Mouse (Mus musculus) brain, embryonic 18.5 days (tissue): Measurements from ENCODE around the gene Med12l.
A peak's percentile ranks its signal among the peaks of the same experiment; 100 is the strongest.

Experiments
- DNase-seq: peaks from one replicate; pipeline ENCODE4 v3.0.0-alpha.2; 2012; ENCODE audit warnings: low read depth, low spot score

The Med12l gene

GRCm38 (mm10) chr3:59005271-59005995 is at the start of gene Med12l:
Gene Med12l (plus strand): TSS chr3:59005825.
- DNase-seq, result peak; percentile 57

DNA sequence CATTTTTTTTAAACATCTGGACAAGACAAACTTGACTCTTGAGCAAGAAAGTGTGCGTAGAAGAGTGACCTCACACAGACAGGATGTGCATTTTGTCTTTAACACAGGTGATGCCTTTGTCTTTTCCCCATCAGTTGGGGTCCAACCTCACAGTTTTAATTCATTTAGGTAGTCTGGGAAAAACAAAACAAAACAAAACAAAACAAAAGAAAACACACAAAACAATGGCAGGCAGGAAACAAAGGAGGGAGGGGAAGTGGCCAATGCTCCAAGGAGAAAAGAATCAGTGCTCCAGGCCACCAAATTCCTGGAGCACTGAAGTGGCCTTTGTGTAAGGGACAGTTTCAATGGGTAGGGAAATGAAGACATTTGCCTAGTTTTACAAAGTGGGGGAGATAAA is 44.5 kb upstream of the Med12l start:
- no peak for DNase-seq

DNA sequence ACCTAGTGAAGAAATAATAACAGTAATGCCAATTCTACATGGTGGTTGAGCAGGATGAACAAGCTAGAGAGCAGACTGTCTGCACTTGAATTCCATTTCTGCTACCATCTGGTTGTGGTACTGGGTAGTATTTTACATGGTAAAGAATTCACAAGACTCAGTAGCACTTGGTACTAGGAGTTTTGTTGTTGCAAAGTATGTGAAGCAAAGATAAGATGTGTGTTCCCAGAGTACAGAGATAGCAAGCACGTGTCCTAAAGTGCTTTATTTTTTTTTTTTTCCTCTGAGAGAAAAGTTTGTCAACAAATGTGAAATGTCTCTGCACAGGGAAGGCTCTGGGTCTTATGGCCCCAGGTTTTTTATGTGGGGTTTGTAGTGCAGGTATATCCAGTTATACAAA is 28.2 kb upstream of the Med12l start:
- no peak for DNase-seq

GRCm38 (mm10) chr3:58977906-58978622 is 27.6 kb upstream of the Med12l start:
- DNase-seq, result no peak

DNA sequence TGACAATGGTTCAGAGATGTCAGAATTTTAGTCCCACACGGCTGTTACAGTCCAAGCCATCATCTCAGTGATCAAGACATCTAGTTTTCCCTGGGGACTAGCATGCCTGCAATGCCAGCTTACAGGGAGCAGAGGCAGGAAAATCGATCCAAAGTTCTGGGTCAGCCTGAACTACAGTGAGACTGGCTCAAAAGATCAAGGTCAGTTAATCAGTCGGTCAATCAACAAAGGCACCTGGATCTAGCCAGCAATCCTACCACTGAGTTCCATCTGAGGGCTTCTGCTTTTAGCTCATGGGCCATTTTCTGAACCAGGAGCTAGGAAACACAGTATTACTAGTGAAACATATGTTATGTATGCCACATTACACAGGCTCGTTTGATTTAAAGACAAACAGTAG is 25.0 kb upstream of the Med12l start:
- no peak for DNase-seq

DNA sequence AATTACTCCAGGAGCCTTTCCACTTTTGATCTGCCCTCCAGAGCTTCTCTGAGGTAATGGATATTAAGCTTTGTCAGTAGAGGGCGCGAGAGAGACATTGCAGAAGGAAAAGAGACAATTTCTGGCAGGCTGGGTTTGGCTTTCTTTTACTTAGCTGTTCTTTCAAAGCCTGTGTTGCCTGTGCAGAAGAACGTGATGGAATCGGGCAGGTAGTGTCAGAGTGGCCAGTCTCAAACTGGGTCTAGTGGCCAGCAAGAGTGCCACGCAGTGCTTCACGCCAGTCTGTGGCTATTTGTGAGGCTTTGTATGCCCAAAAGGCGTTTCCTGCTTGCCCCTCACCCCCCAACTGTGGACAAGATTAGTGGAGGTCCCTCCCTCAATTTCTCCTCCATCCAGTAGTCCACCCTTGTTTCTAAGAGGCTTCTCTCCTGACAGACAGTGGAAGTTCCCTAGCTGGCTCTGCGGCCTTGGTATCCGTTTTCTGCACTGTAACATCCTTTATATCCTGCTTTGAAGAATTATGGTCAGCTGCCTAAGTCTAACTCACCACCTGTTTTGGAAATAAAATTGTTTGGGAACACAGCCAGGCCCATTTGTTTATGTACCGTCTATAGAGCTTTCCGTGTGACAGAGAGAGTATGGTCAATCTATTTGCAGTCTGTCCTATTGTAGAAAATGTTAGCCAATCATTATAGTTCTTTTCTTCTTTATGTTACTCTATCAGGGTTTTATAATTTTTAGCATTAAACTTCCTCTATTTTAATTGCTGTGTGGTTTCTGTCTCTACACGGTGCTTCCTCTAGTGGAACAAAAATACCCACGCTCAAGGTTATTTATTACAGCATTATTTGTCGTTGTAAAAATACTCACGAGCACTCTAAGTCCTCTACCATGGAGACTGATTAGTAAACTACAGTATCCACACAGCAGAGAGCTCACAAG is 22.5 kb upstream of the Med12l start:
- DNase-seq, result peak; percentile 47

GRCm38 (mm10) chr3:58983838-58984598 is 21.6 kb upstream of the Med12l start:
- no peak for DNase-seq

DNA sequence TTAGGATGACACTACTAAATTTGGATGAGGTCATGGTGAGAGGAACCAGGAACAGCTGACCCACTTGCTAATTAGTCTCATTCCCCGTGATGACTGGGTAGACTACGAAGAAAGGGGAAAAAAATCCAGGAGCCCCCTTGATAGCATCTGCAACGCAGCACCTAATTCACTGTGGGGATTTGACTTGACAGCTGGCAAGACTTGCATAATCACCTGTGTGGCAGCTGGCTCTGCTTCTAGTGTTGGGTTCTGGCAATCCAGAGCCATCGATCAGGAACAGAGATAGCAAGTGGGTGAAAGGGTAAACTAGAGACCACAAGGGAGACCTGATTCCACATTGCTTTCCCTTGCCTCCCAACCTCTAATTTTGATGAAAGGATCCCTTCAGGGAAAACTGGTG is 19.8 kb upstream of the Med12l start:
- no peak for DNase-seq

DNA sequence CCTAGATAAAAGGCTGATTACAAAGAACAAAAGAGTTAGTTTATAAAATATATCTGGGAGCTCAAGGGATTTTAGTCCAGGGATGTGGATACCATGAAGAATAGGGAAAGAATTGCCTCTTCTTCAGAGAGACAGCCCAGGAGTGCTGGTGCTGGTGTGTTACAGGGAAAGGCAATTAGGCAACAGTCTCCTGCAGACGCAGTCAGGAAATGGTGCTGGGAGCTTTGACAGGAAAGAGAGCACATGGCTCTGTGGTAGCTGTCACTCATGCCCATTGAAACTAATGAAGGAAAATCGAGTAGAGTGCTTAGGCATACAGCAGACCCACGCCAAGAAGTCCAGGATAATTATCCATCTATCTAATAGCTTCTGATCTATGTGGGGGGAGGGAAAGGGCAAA is 16.3 kb upstream of the Med12l start:
- no peak for DNase-seq

DNA sequence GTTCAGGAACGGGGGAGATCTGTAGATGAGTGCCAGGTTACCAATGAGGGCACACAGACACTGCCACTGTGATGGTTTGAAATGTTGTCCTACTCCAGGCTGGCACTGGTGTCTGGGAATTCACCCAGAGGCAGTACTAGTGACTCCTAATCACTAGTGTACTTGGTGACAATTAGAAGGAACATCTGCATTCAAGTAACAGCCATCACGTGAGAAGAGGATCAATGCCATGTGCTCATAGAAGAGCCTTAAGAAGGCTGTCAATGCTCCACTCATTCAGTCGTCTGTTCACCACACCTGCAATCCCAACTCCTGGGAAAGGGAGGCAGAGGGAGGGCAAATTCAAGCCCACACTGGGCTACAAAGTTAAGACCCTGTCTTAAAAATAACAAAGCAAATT is 15.1 kb upstream of the Med12l start:
- no peak for DNase-seq

- DNase-seq, result no peak
Observed at GRCm38 (mm10) chr3:58992122-58992521, 13.5 kb upstream of the Med12l start.

- no peak for DNase-seq
Observed at GRCm38 (mm10) chr3:58993619-58994018, 12.0 kb upstream of the Med12l start.

DNA sequence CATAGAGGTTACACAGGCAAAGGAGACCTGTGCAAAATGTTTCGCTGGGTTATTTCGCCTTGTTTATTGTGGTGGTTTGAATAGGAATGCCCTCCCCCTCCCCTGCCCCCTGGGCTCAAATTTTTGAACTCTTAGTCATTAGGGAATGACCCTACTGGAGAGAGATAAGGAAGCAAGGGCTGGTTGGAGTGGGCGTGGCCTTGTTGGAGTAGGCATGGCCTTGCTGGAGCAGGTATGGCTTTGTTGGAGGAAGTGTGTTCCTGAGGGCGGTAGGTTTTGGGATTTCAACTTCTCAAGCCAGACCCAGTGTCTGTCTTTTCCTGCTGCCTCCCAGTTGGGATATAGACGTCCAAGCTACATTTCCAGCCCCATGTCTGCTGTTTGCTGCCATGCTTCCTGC is 1.9 kb upstream of the Med12l start:
- no peak for DNase-seq

DNA sequence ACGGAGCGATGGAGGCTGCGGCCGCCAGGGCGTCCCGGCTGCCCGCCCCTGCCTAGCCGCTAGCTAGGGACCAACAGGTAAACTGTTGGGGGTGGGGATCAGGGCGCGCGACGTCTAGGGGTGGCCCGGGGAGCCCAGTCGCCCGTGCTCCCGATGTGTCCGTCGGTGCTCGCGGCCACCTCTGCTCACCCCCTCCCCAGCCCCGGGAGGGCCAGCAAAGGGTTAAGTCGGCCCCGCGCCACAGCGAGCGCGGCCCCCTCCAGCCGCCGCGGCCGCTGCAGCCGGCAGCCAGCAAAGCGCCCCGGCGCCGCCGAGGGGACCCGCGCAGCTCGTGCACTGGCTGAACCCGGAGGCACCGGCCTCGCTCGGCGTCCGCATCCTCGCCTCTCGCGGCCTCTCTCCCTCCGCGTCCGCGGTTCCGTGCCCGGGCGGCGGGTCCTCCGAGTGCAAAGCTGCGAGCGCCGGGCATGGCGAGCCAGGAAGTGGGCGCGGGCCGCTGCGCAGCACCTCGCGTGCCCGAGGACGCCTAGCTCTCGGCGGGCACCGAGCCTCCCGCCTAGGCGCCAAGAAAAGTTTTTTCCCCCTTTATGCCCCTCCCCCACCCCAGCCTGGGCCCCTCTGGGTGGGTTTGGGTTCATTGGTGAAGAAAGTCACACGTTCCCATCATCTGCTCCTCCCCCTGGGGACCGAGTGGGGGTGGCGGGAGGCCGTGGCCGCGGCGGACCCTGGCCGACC is 538 bp downstream of the Med12l start:
- peak; percentile 10 for DNase-seq

DNA sequence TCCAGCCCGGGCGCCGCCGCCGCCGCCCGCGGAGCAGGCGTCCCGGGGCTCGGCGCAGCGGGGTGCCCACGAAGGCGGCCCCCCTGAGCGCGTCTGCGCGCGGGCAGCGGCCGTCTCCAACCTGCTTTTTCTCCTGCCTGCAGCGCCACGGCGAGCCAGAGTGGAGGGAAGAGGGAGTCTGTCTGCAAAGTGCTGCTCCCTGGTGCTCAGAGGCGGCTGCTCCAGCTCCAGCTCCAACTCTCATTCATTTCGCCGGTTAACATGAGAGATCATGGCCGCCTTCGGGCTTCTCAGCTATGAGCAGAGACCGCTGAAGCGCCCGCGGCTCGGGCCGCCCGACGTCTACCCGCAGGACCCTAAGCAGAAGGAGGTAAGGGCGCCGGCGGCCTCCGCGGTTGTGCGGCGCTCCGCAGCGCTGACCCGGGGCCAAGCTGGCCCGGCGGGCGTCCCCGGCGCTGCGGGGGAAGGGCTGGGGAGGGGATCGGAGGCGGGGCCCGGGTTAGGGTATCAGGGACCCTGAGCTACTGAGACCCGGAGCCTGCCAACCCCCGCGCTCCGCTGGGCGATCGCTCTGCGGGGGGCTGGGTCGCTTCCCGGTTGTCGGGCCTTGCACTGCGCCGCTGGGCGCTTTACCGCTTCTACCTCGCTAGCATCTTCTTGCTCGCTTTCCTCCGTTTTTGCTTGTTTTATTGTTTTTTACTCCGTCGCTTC is 1.3 kb downstream of the Med12l start:
- peak; percentile 72 for DNase-seq

DNA sequence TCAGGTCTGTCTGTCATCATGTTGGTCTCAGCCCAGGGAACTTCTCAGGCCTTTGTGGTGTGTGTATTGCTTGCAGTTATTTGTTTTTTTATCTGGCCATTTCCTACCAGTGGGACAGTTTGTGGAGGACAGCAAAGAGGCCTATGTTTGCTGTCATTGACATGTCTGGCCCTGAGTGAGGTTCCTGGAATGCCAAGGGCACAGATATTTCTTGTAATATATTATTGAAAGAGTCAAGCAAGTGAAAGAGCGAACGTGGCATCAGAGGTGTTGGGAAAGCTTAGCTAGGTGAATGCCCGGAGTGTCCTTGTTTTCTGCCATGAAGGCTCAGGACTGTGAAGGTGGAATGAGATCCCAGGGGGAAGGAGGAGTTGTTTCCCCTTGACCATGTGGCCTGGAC is 4.7 kb downstream of the Med12l start:
- DNase-seq, result no peak

DNA sequence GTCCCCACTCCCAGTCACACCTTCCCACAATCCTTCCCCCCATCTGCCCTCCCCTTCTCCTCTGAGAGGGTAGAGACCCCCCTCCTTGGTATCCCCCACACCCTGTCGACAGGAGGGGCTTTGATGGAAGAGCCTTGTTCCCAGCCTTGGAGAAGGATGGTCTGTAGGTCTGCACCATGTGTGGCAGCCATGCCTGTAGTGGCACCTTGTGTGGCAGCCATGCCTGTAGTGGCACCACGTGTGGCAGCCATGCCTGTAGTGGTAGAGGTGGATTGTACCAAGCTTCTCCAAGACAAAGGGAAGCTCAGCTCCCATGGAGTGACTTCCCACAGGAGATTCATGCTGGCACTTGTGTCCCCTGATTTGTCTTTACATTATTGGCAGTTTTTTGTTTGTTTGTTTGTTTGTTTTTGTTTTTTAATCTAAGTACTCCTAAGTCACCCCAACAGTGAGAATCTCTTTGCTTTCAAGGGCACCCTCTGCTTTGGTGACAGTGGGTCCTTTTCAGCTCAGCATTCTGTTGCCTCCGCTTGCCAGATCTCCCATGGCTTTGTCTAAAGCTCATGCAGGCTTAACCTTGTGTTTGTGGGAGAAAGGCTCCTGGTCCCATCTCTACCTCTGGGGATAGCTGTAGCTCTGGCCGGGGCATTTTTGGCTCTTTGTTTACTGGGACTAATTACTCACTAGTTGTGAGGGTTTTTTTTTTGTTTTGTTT is 10.2 kb downstream of the Med12l start:
- no peak for DNase-seq

- no peak for DNase-seq
Observed at GRCm38 (mm10) chr3:59016501-59016900, 10.9 kb downstream of the Med12l start.

GRCm38 (mm10) chr3:59021236-59021635 is 15.6 kb downstream of the Med12l start:
- no peak for DNase-seq
